Mouse (Mus musculus): ENCODE measurements around the gene Bmpr1b.
"Not testable (repeated sequence)": the region's sequence is repeated elsewhere in the genome, so short reads cannot be mapped to it uniquely, and the experiment has no call there.

The Bmpr1b gene

DNA sequence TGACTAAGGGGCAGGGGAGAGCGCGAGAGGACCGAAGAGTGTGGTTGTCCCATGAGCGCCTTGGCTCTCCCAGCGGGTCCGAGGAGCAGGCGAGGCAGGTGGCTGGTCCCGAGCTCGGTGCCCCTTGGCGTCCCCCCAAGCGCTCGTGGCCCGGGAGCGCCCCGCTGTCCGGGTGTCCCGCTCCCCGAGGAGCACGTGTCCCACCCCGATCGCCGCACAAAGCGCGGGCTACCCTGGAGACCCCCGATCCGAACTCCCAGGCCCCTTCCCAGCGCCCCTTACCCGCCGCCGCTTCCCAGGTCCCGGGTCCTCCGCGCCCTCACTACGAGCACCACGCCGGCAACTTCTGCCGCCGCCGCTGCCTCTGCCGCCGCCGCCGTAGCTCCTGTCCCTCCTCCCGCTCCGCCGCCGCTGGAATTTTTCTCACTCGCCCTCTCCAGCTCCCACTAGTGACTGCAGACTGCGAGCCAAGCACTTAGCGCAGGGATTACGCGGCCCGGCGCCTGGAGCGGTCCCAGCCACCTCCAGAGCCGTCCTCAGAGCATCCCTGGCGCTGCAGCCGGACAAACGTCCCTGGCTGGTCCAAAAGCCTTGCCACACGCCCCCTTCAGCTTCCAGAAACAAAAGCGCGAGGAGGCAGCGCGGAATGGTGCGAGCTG, at the start of gene Bmpr1b:
Gene Bmpr1b, minus strand, starts transcription at position 563 of the 659 bp plus-strand sequence.
- peak; percentile 75 to 83 for DNase-seq (ENCODE audit: low spot score in 2 of 2)

DNA sequence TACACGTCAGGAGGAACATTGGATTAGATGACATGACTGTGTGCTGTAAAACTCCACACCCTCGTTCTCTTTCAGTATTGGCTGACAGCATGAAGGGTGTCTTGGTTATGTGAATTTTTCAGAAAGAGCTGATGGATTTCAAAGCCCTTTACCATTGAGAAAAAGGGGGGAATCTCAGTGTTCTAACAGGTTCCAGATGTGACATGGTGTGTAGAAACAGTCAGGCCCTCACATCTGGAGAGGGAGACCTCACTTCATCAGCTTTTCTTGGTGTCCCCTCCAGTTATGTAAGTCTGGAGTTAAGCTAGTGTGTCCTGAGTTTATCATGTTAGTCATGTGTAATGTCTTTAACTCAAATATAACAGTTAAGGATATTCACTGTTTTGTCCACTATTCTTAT, 43.6 kb upstream of the Bmpr1b start:
- DNase-seq (ENCODE audit: low spot score in 2 of 2) = no peak

DNA sequence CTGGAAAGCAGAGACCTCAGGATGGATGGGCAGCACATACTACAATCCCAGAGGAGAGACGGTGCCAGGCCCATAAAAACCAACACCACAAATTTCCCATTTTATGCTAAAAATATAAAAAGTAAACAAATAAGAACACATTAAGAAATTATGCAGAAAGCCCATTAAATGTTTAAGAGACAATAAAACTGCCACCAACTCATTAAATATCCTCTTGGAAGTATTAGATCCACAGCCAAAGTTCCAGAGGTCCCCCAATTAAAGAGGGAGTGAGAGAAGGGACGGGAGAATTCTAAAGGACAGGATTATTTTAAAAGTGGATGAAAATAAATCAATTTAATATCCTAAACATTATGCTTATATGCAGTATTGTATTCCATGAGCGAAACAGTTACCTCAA, 43.0 kb upstream of the Bmpr1b start:
- DNase-seq (ENCODE audit: low spot score in 2 of 2) = no peak

DNA sequence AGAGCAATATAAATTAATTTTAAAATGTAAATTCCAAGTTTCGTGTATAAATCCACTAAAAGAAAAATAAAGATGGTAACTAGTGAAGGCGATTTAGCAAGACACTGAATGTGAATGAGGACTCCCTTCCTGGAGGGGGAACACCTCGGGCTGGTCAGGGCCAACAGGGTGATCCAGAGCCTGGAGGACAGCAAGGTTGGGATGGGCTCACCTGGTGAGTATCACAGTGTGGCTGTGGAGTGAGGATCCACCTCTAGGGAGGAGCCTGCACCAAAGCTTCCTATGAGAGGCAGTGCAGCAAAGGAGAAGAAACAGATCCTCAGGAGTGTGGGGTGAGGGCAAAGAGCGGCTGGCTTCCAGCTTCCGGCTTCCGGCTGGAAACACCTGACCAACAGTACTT, 40.8 kb upstream of the Bmpr1b start:
- no peak for DNase-seq (ENCODE audit: low spot score in 2 of 2)

DNA sequence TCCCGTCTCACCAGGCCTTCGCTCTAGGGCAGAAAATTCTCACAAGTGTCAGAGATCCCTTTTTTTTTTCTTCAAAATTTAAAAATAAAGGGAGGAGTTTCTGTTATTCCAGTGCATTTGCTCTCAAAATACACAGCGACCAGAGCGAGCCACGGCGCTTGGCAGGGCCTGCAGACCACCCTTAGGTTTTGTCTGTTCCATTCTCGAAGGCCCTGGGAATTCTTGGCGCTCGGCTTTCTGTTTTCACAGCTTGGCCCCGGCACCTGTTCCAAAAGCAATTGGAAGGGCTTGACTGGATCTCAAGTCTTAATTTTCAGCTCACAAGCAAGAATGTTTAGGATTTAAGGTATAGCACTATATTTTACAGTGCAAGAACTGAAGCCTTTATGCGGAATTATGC, 39.8 kb upstream of the Bmpr1b start:
- DNase-seq (ENCODE audit: low spot score in 2 of 2) = no peak

DNA sequence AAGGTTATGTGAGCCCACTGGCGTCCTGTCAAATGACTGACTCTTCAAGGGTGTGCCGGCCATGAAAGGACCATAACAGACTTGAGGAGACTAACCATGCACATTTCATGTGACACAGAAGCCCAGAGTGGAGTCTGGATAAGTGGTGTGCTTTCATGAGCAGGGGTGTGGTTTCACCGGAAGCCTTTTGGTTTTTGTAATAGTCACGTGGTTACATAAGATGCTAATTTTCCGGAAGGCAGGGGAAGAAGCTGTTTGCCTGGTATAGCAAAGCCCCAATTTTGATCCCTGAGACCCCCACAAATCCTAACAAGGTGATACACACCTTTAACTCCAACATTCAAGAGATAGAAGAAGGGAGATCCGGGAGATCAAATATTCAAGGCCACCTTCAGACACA, 38.3 kb upstream of the Bmpr1b start:
- DNase-seq (ENCODE audit: low spot score in 2 of 2) = no peak

DNA sequence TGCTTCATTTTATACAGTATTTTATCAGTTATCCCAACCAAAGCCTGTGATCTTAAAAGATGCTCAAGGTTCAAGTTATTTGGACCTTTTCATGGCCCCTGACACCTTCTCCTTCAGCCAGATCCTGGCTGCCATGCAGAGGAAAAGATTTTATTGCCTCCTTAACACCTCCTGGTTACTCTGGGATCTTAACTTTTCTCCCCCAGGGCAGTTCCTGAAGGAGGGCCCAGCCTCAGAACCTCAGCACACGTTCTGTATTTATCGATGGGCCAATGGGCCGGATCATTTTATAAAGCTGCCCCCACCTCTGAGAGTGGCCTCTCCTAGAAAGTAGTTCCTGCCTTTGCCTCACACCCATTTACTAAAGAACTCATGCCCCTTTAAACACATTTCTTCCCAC, 37.1 kb upstream of the Bmpr1b start:
- no peak for DNase-seq (ENCODE audit: low spot score in 2 of 2)

DNA sequence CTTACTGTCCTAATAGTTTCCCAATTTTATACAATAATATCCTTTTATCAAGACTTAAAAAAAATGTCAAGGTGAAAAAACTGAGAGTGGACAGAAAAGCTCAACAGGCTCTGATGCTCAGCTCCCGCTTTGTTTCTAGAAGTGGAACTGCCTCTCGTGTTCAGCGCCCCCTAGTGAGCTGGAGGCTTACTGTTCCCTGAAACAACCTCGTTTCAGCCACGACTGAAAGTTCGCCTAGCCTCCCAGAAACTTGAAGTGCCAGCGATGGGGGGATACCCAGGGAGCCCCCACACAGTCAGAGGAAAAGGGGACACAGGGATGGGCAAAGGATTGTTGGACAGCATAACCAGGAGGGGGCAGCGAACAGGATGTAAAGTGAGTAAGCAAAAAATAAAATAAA, 26.9 kb upstream of the Bmpr1b start:
- no peak for DNase-seq (ENCODE audit: low spot score in 2 of 2)

DNA sequence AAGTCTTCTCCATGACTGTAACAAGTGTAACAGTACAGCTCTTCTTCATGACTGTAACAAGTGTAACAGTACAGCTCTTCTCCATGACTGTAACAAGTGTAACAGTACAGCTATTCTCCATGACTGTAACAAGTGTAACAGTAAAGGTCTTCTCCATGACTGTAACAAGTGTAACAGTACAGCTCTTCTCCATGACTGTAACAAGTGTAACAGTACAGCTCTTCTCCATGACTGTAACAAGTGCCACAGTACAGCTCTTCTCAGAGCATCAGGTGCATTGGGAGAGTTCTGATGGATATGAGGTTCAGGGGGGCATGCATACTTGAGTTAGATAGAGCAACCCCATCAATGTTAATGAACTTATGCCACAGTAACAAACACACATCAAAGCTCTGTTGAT, 22.4 kb upstream of the Bmpr1b start:
- not testable (repeated sequence) for DNase-seq (ENCODE audit: low spot score in 2 of 2)

DNA sequence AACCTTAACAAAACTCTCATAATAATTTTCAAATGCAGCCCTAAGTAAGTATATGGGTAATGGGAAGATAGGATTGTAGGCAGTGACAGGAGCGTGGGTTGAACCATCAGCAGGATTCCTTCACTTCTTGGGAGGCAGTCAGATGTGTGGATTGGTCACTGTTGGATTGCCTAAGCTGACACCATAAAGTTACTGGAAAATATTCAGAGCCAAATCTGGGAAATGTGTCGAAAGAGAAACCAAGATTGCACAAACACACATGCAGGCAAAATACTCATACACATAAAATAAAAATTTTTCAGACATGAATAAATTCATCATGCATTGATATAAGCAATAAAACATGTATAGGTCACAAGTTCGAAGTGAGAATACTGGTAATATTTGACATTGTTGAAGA, 17.3 kb upstream of the Bmpr1b start:
- no peak for DNase-seq (ENCODE audit: low spot score in 2 of 2)

DNA sequence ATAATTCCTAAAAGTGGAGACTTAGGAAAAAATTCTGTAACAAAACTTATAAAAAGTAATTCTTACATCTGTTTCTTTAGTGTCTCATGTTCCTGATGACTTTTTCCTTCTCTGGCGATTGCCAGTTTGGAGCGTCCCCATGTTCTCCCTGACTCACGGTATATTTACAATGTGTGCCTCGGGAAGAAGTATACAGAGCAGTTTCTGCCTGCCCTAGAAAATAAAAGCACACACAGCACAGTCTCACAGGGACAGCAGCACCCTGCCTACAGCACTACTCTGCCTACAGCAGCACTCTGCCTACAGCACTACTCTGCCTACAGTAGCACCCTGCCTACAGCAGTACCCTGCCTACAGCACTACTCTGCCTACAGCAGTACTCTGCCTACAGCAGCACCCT, 4.8 kb upstream of the Bmpr1b start:
- DNase-seq (ENCODE audit: low spot score in 2 of 2) = peak; percentile 14 to 38

DNA sequence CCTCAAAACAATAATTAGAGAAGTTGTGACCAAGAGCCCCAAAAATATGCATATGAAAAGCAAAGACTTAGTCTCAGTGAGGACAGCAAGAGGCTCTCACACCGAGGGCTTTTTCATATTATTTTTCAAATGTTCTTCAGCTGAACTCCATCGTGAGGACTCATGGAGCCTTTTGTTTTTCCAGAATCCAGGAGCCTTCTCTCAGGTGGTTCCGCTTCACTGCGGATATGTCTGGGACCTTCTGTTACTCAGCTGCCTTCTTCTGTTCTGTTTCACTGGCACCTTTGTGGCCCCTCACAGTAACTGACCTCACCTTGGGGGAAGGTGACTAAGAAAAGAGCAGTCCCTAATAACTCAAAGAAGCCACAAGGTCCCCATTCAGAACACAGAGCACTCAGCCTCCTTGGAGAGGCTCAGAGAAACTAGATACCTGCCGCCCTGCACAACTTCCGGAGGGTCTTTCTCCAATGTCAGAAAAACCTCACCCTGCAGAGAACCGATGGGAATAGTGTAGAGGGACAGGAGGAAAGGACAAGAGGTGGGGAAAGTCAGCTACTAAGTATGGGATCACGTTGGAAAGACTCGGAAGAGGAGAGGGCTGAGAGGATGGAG, 868 bp downstream of the Bmpr1b start:
- DNase-seq (ENCODE audit: low spot score in 2 of 2) = no peak

DNA sequence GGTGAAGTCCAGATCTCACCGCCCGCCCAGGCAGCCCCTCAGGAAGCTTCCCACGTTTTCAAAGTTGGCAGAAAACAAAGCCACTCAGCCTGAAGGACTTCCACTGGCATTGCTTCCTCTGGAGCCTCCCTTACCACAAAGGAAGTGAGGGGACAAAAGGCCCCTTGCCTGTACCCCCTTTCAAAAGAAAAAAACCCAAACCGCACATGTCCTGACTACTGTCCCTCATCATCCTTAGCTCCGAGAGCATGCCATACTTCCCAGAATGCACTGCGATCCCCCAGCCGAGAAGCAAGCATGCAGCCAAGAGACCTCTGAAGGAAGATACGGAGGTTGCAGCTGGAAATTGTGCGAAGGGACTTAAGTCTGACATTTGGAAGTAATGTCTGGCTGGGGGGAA, 4.2 kb downstream of the Bmpr1b start:
- DNase-seq (ENCODE audit: low spot score in 2 of 2) = no peak

DNA sequence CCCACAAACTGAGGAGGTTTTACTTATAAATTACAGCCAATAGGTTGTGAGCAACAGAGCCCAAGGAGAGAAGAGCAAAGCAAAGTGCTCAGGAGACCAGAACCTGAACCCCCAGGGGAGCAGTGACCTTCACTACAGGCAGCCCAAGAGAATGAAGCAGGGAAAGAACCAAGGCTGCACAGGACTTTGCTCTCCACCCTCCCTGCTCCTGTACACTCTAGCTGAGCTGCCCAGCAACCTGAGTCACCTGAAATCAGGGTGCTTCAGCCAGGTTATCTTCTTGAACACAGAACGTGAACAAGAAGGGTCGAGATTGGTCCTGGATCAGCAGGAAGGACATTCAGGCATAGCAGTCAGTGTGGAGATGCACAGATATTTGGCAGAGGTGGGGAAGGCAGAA, 5.3 kb downstream of the Bmpr1b start:
- no peak for DNase-seq (ENCODE audit: low spot score in 2 of 2)

DNA sequence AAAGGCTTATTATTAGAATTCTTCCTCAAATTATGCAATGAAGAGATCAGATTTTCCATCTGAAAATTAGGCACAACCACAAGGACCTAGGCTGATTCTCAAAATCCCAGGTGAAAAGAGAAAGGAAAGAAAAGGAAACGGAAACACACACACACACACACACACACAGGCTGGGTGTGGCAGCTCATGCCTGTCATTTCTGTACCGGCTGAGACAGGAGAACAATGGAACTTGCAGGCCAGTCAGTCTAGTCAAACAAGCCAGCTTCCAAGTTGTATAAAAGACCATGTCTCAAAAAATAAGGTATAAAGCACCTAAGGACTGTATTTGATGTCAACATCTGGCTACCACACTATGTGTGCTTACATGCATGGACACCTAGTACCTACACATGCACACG, 7.8 kb downstream of the Bmpr1b start:
- DNase-seq (ENCODE audit: low spot score in 2 of 2) = no peak

DNA sequence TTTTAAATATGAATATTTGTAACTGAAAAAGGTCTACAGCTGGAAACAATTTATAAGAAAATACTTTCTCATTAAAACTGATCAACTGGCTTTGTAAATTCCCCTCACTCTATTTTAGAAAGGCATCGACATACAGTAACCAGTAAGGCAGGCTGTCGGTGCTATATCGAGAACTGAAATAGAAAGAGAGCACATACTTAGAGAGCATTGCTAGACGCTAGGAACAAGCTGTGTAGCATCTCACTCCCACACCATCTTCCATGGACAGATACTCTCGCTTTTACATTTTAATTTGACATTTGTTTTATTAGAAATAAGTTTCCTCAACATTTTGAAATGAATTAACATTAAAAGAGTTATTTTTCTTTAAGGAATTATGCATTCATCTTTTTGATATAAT, 17.2 kb downstream of the Bmpr1b start:
- DNase-seq (ENCODE audit: low spot score in 2 of 2) = no peak

DNA sequence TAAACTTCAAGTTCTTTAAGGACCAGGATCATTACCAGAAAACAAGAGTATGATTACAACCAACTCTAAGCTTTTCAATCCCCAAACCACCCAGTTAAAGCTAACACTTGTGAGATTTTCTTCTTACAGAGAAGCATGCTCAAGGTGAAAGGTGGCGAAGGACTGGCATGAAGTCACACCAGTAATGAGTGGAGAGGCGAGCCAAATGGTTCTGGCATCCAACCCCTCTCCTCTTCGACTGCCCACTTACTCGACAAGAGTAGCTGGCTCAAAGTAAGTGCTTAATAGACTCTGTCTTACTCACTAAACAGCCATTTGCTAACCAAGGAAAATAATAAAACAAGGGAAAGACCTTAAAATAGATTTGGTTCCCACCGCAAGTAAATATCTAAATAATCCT, 30.4 kb downstream of the Bmpr1b start:
- DNase-seq (ENCODE audit: low spot score in 2 of 2) = no peak

DNA sequence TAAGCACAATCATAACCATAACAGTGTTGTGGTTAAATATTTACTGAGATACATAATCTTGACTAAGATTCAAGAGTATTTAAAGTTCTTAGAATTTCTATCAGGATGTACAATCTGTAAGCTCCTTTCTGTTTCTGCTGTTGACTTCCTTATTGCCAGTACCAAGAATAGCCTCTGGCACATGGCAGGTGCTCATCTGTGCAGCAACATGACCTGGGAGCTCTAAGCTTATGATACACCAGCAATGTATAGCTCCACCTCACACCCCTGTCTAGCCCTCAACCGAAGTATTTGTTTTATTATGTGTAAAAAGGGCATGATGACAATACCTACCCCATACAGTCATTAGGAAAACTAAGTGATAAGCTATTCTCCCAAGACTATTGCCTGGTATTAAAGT, 42.8 kb downstream of the Bmpr1b start:
- DNase-seq (ENCODE audit: low spot score in 2 of 2) = no peak

DNA sequence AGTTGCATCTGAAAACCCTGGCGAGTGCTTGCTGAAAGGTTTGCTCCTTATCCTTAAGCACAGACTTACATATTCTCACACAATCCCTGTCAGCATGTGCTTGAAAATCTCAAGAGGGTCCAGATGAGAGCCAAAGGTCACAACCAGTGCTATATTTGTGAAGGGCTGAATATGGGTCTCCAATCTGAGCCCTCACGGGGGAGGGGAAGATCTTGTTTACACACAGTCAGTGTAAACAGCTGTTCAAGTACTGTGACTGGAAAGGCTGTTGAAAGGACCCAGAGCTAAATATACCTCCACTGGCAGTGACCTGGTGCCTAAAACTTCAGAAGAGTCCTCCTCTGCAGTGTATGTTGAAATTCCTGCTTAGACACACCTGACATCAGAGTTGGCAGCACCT, 43.7 kb downstream of the Bmpr1b start:
- DNase-seq (ENCODE audit: low spot score in 2 of 2) = no peak

DNA sequence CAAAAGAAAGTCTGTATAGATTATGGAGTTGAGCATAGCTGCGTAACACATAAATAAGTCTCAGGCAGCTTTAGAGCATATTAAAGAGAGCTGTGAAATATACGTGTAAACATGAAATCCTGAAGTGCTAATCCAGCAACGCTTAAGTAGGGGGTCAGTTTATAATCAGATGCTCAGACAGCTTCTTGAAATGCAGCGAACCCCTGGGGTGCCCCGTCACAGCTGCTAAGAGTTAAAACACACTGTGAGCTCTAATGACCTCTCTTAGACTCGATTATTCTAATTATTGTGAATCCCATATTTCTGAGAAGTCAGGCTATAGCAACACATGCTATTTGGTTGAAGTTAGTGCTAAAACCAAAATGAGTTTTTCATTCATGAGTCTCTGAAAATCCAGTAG, 45.0 kb downstream of the Bmpr1b start:
- no peak for DNase-seq (ENCODE audit: low spot score in 2 of 2)

DNA sequence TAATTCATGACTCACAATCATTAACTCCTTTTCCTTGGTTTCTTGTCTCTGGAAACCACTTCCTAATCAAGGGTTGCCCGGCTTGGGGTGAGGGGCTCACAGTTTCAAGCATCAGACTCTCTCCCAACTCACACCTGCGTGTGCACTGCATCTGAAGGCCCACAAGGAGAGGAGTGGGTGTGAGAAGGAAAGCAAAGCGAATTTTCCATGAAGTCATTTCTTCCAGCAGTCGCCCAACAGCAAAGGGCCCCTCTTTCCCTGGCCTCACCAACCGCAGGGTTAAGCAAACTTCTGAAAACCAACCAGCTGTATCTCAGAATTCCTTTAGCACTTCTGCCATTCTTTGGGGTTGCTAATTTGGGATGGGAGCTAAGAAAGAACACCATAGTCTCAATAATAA, 46.8 kb downstream of the Bmpr1b start:
- no peak for DNase-seq (ENCODE audit: low spot score in 2 of 2)

DNA sequence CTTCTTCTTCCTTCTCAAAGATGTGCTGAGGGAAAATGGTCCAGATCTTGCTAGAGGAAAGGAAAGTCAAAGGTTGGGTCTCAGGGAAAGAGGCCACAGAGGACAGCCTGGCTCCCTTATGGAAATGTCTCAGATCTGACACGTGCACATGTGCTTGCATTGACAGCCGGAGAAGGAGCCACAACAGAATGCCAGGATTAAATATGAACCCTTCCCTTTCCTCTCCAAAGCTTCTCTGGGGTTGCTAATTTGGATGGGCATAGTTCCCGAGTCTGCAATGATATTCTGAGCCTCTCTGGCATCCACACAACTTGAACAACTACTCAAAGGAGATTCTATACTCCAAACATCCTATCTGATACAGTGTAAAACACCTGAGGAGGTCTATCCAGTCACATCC, 48.4 kb downstream of the Bmpr1b start:
- no peak for DNase-seq (ENCODE audit: low spot score in 2 of 2)

DNA sequence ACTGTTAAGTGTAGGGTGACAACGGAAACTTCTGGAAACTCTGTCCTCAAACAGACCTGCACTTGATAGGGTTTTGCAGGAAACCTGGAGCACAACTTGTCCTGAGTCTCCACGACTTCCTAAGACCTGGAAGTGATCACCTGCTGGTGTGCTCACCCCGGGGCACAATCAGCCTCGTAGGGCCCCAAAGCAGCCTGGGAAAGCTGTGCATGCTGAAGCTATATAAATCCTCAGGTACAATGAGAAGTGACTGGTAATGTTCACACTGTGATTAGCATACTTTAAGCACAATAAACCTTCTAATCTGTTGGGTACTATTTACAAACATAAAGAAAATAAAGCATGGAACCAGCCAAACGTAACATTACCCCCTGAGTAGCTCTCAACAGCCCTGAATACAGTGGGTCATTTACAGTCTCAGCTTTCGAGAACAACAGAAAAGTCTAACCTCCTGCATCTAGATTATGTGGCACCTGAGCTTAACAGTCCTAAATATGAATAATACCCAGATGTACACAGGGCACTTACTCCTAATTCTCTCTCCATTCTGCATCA, 54.4 kb downstream of the Bmpr1b start:
- no peak for DNase-seq (ENCODE audit: low spot score in 2 of 2)

DNA sequence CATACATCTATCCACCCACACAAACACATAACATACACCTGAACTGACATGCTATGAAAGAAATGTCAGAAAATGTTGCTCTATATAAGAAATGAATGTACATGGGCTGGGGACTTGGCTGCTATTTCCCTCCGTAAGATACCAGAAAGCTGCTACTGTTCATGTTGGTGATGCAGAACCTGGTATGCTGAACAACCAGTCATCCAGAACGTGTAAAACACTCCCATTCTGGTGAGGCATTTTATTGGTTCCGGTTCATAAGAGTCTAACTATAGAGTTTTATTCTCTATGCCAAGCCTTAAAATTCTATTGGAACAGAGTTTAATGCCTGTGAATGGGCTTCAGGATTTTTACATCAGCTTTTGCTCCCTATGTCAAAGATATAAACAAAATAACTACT, 55.0 kb downstream of the Bmpr1b start:
- DNase-seq (ENCODE audit: low spot score in 2 of 2) = no peak

All from right cerebral cortex, adult 2 months (tissue).